In genomic region chr2:130451086-130451726, GRCm38 (mm10) we compare ENCODE assay signal across 8 mouse cellular contexts. TPM values are rescaled to one million over a fixed set of nuclear protein-coding genes. Genes with fewer than 3 reads are reported as not detected.
DNase-seq lines count a peak whose midpoint lies in the region; ATAC-seq and TF ChIP-seq lines count a peak whose summit lies in the region.

No protein-coding gene starts in this region.

- H3K4me1 ChIP-seq in E14TG2a.4 (replicated peaks; ENCODE audit: low read depth, low read length) = peaks cover 17% of the 10 kb centered on the region
- H3K4me1 ChIP-seq in heart, embryonic 14.5 days (ENCODE audit: control insufficient read depth in 2 of 2, insufficient read depth in 2 of 2, low read length in 2 of 2) = peaks cover 10 to 34% of the 10 kb centered on the region in 2 experiments
- H3K4me1 ChIP-seq in liver, embryonic 15.5 days (replicated peaks) = peaks cover 56% of the 10 kb centered on the region

- ATAC-seq in heart, embryonic 14.5 days (ENCODE audit: insufficient number of reproducible peaks, insufficient read depth, low FRiP score, low read depth) = no peak
- no peak for ATAC-seq in liver, embryonic 15.5 days (ENCODE audit: insufficient read depth)
- no peak for ATAC-seq in granulocyte monocyte progenitor cell, adult 5-6 weeks (replicated peaks; ENCODE audit: poor library complexity, severe bottlenecking)

- peak; percentile 10 to 24 for DNase-seq in heart, adult 18-20 months
- no peak for DNase-seq in heart, postnatal 36 days
- no peak for DNase-seq in gastrocnemius, adult 8-10 months (ENCODE audit: low spot score in 2 of 2)
- no peak for DNase-seq in embryo, embryonic 11 days

- no peak overlapping the region for H3K27ac ChIP-seq in heart, embryonic 14.5 days (replicated peaks in 1 of 2; ENCODE audit: control insufficient read depth in 1 of 2, insufficient read depth in 1 of 2, low read depth in 2 of 2, low read length in 2 of 2)
- H3K27ac ChIP-seq in liver, embryonic 15.5 days (replicated peaks) = no peak overlapping the region

- H3K36me3 ChIP-seq in E14TG2a.4 (ENCODE audit: insufficient read depth, low read length) = no peaks in the 10 kb centered on the region
- no peaks in the 10 kb centered on the region for H3K36me3 ChIP-seq in heart, embryonic 14.5 days (ENCODE audit: control insufficient read depth, insufficient read depth, low read length)
- no peaks in the 10 kb centered on the region for H3K36me3 ChIP-seq in liver, embryonic 15.5 days (replicated peaks)

- peak overlapping the region; percentile 89 for H3K9ac ChIP-seq in heart, embryonic 14.5 days (ENCODE audit: low read length)
- peak overlapping the region; percentile 91 for H3K9ac ChIP-seq in liver, embryonic 15.5 days

- intact Hi-C loops in heart, postnatal 36 days (cut with DNase I) = loop anchor here (2.0 kb wide), 1 partner anchor 26 kb away; the partner anchor contains the start of genes Pced1a and Vps16

- H3K9me3 ChIP-seq in E14TG2a.4 (ENCODE audit: low read length) = no peaks in the 10 kb centered on the region
- H3K9me3 ChIP-seq in heart, embryonic 14.5 days (ENCODE audit: control insufficient read depth, low read length) = no peaks in the 10 kb centered on the region
- no peaks in the 10 kb centered on the region for H3K9me3 ChIP-seq in liver, embryonic 15.5 days (replicated peaks)

- TF ChIP-seq CTCF in E14TG2a.4 (conservative IDR thresholded peaks at IDR 0.05; ENCODE audit: low read length) = no peak

- peak overlapping the region; percentile 93 for H3K4me2 ChIP-seq in heart, embryonic 14.5 days (ENCODE audit: low read length)
- H3K4me2 ChIP-seq in liver, embryonic 15.5 days = peak overlapping the region; percentile 96

- peaks cover 37% of the 10 kb centered on the region for H3K27me3 ChIP-seq in E14TG2a.4 (ENCODE audit: insufficient read depth, low read length)
- H3K27me3 ChIP-seq in heart, embryonic 14.5 days (ENCODE audit: control insufficient read depth, insufficient read depth, low read length) = 0 out of 2 replicates have a peak, but pooled peaks cover 11% of the 10 kb centered on the region
- H3K27me3 ChIP-seq in liver, embryonic 15.5 days = peaks cover 20% of the 10 kb centered on the region

- H3K4me3 ChIP-seq in E14TG2a.4 (replicated peaks; ENCODE audit: low read length) = peak overlapping the region; percentile 90
- H3K4me3 ChIP-seq in heart, embryonic 14.5 days (ENCODE audit: control insufficient read depth in 1 of 2, insufficient read depth in 1 of 2, low read depth in 1 of 2, low read length in 2 of 2) = peak overlapping the region; percentile 82 to 95; a peak in 3 of 4 replicates
- H3K4me3 ChIP-seq in liver, embryonic 15.5 days (replicated peaks) = peak overlapping the region; percentile 94

- WGBS in heart, embryonic 14.5 days = 51% methylated on average over 14 of the region's 14 CpGs
- 72% methylated on average over 14 of the region's 14 CpGs for WGBS in liver, embryonic 15.5 days (ENCODE audit: insufficient replicate concordance)

RNA-seq across cellular contexts. Expression of gene Ptpra, which starts 1.1 kb away (rescaled TPM):
- total RNA-seq in heart, adult 18-20 months (2021) = 10 to 100 TPM; 40.9 to 47.9 TPM
- 10 to 100 TPM; 48.6 to 49.0 TPM for total RNA-seq in heart, postnatal 36 days (2021)
- polyA plus RNA-seq in heart, embryonic 14.5 days (2014; fragmentation: Nextera tagmentation; extraction: Ambion mirVana) = 87.2 and 88.5 TPM in 2 replicates
- polyA plus RNA-seq in liver, embryonic 15.5 days (2015; fragmentation: Nextera tagmentation; extraction: Ambion mirVana) = 30.0 and 30.7 TPM in 2 replicates
- 68.9 and 76.2 TPM in 2 replicates for total RNA-seq in granulocyte monocyte progenitor cell, adult 5-6 weeks (2014; fragmentation: Nextera tagmentation)
- total RNA-seq in granulocyte monocyte progenitor cell, adult 5-6 weeks (2017) = 118 and 138 TPM in 2 replicates
- total RNA-seq in gastrocnemius, adult 8-10 months (2022) = 10 to 100 TPM; 12.2 to 18.8 (median 14.5) TPM

RNA-seq across cellular contexts. Expression of gene Pced1a, which starts 26.7 kb away (rescaled TPM):
- total RNA-seq in heart, adult 18-20 months (2021) = 1 to 10 TPM; 4.5 to 7.0 TPM
- total RNA-seq in heart, postnatal 36 days (2021) = 1 to 10 TPM; 4.9 to 5.3 TPM
- 5.2 and 6.7 TPM in 2 replicates for polyA plus RNA-seq in heart, embryonic 14.5 days (2014; fragmentation: Nextera tagmentation; extraction: Ambion mirVana)
- 3.8 TPM in 2 replicates for polyA plus RNA-seq in liver, embryonic 15.5 days (2015; fragmentation: Nextera tagmentation; extraction: Ambion mirVana)
- total RNA-seq in granulocyte monocyte progenitor cell, adult 5-6 weeks (2014; fragmentation: Nextera tagmentation) = 13.0 and 14.9 TPM in 2 replicates
- 13.6 and 17.2 TPM in 2 replicates for total RNA-seq in granulocyte monocyte progenitor cell, adult 5-6 weeks (2017)
- 1 to 10 TPM; 3.7 to 6.2 (median 3.8) TPM for total RNA-seq in gastrocnemius, adult 8-10 months (2022)

RNA-seq across cellular contexts. Expression of gene Vps16, which starts 27.1 kb away (rescaled TPM):
- 10 to 100 TPM; 26.4 to 28.1 TPM for total RNA-seq in heart, adult 18-20 months (2021)
- 10 to 100 TPM; 25.2 to 30.7 TPM for total RNA-seq in heart, postnatal 36 days (2021)
- polyA plus RNA-seq in heart, embryonic 14.5 days (2014; fragmentation: Nextera tagmentation; extraction: Ambion mirVana) = 40.4 and 43.8 TPM in 2 replicates
- polyA plus RNA-seq in liver, embryonic 15.5 days (2015; fragmentation: Nextera tagmentation; extraction: Ambion mirVana) = 35.0 and 43.4 TPM in 2 replicates
- total RNA-seq in granulocyte monocyte progenitor cell, adult 5-6 weeks (2014; fragmentation: Nextera tagmentation) = 128 and 155 TPM in 2 replicates
- 129 and 167 TPM in 2 replicates for total RNA-seq in granulocyte monocyte progenitor cell, adult 5-6 weeks (2017)
- total RNA-seq in gastrocnemius, adult 8-10 months (2022) = 10 to 100 TPM; 13.2 to 20.5 (median 18.2) TPM

RNA-seq across cellular contexts. Expression of gene Tmem239, which starts 44.9 kb away (rescaled TPM):
- total RNA-seq in heart, adult 18-20 months (2021) = not detected
- total RNA-seq in heart, postnatal 36 days (2021) = not detected
- polyA plus RNA-seq in heart, embryonic 14.5 days (2014; fragmentation: Nextera tagmentation; extraction: Ambion mirVana) = not detected in 2 replicates
- polyA plus RNA-seq in liver, embryonic 15.5 days (2015; fragmentation: Nextera tagmentation; extraction: Ambion mirVana) = not detected in 2 replicates
- total RNA-seq in granulocyte monocyte progenitor cell, adult 5-6 weeks (2014; fragmentation: Nextera tagmentation) = not detected in 2 replicates
- not detected in 2 replicates for total RNA-seq in granulocyte monocyte progenitor cell, adult 5-6 weeks (2017)
- total RNA-seq in gastrocnemius, adult 8-10 months (2022) = not detected

RNA-seq across cellular contexts. Expression of gene 1700020A23Rik, which starts 46.1 kb away (rescaled TPM):
- not detected for total RNA-seq in heart, adult 18-20 months (2021)
- total RNA-seq in heart, postnatal 36 days (2021) = not detected
- not detected in 2 replicates for polyA plus RNA-seq in heart, embryonic 14.5 days (2014; fragmentation: Nextera tagmentation; extraction: Ambion mirVana)
- polyA plus RNA-seq in liver, embryonic 15.5 days (2015; fragmentation: Nextera tagmentation; extraction: Ambion mirVana) = not detected in 2 replicates
- not detected in 2 replicates for total RNA-seq in granulocyte monocyte progenitor cell, adult 5-6 weeks (2014; fragmentation: Nextera tagmentation)
- total RNA-seq in granulocyte monocyte progenitor cell, adult 5-6 weeks (2017) = not detected in 2 replicates
- not detected for total RNA-seq in gastrocnemius, adult 8-10 months (2022)

Comparison
In these comparisons a context has a peak if more than half of its experiments do, and no peak if none do; other contexts are left out.
1. DNase-seq: peak in heart, adult 18-20 months (2 of 2); none in heart, postnatal 36 days (0 of 2), gastrocnemius, adult 8-10 months (0 of 2) and embryo, embryonic 11 days (single experiment).
2. RNA of gene Vps16, which starts 27.1 kb away (total RNA-seq): 128 to 167 TPM in granulocyte monocyte progenitor cell, adult 5-6 weeks; 25.2 to 30.7 TPM in heart, postnatal 36 days, 26.4 to 28.1 TPM in heart, adult 18-20 months and 13.2 to 20.5 TPM in gastrocnemius, adult 8-10 months; every median in the first group is over 4 times any median in the second.
3. Peak in every context shown above with its lines, with median percentiles within 50 percentile points of each other: H3K4me3 ChIP-seq.